Comparison of ENCODE assay signal across 24 mouse cellular contexts in genomic region chr4:87109331-87110059, GRCm38 (mm10).
A peak's percentile ranks its signal among the peaks of the same experiment; 100 is the strongest.
DNase-seq lines count a peak whose midpoint lies in the region; TF ChIP-seq lines count a peak whose summit lies in the region.
"Had no signal": no experiment of that assay in that cellular context is flagged by ENCODE, and none has a peak within 500 bp of the region (broad histone marks: within the 10 kb centered on the region; RNA-seq: fewer than 3 reads in every experiment).

No protein-coding gene starts in this region.

- DNase-seq in cerebellum, adult 9-10 months = peak; percentile 33
- no peak for DNase-seq in cerebellum, adult 8-10 months
- no peak for DNase-seq in layer of hippocampus, adult 2 months (ENCODE audit: low spot score in 2 of 2)
- DNase-seq in layer of hippocampus, adult 9-11 months = no peak
- DNase-seq in testis, postnatal 14 days (ENCODE audit: low spot score) = peak; percentile 8
- DNase-seq in testis, postnatal 10 days (ENCODE audit: low spot score) = no peak
- no peak for DNase-seq in kidney, adult 2 months
- DNase-seq: gastrocnemius, postnatal 10 days; kidney, adult 11 months; kidney, postnatal 25 days; liver, embryonic 13.5 days; lung, adult 18-20 months; lung, postnatal 10 days; right cerebral cortex, adult 18-20 months; spleen, adult 18-20 months; thymus, adult 2 months; thymus, postnatal 36 days had no signal

- H3K27me3 ChIP-seq in kidney, adult 2 months (replicated peaks; ENCODE audit: control insufficient read depth, insufficient read depth, low read length) = no peaks in the 10 kb centered on the region
- H3K27me3 ChIP-seq: hindbrain, embryonic 13.5 days; kidney, embryonic 15.5 days; limb, embryonic 15.5 days; liver, embryonic 13.5 days; neural tube, embryonic 12.5 days had no signal

- no peaks in the 10 kb centered on the region for H3K36me3 ChIP-seq in kidney, adult 2 months (ENCODE audit: control insufficient read depth, insufficient read depth, low read length)
- H3K36me3 ChIP-seq: hindbrain, embryonic 13.5 days; kidney, embryonic 15.5 days; limb, embryonic 10.5 days; limb, embryonic 15.5 days; liver, embryonic 13.5 days; neural tube, embryonic 12.5 days had no signal

- no peaks in the 10 kb centered on the region for H3K4me1 ChIP-seq in kidney, adult 2 months (ENCODE audit: control insufficient read depth, insufficient read depth, low read length)
- H3K4me1 ChIP-seq: hindbrain, embryonic 13.5 days; kidney, embryonic 15.5 days; limb, embryonic 10.5 days; limb, embryonic 15.5 days; liver, embryonic 13.5 days; neural tube, embryonic 12.5 days had no signal

- no peak for TF ChIP-seq POLR2A in kidney, adult 2 months (IDR thresholded peaks at IDR 0.05; ENCODE audit: low read depth, low read length)

- no peak; the same call in 1 of the 2 replicates for TF ChIP-seq CTCF in layer of hippocampus, adult 2 months (conservative IDR thresholded peaks at IDR 0.05)
- no peak for TF ChIP-seq CTCF in kidney, adult 2 months (conservative IDR thresholded peaks at IDR 0.05; ENCODE audit: insufficient read depth, insufficient read length, low read depth, low read length)

- 81% methylated on average over 8 of the region's 8 CpGs for WGBS in kidney, adult 2 months

- H3K27ac ChIP-seq in layer of hippocampus, adult 2 months = peak overlapping the region; percentile 64
- H3K27ac ChIP-seq in kidney, adult 2 months (ENCODE audit: insufficient read depth, low read depth, low read length) = no peak overlapping the region
- H3K27ac ChIP-seq: hindbrain, embryonic 13.5 days; kidney, embryonic 15.5 days; limb, embryonic 10.5 days; limb, embryonic 15.5 days; liver, embryonic 13.5 days; macrophage; neural tube, embryonic 12.5 days had no signal

- H3K4me3 ChIP-seq in layer of hippocampus, adult 2 months = no peak overlapping the region
- no peak overlapping the region for H3K4me3 ChIP-seq in kidney, adult 2 months (ENCODE audit: insufficient read depth, low read depth, low read length)
- H3K4me3 ChIP-seq: erythroblast, embryonic 14.5 days; hindbrain, embryonic 13.5 days; kidney, embryonic 15.5 days; limb, embryonic 10.5 days; limb, embryonic 15.5 days; liver, embryonic 13.5 days; neural tube, embryonic 12.5 days had no signal

Comparison
In these comparisons a context has a peak if more than half of its experiments do, and no peak if none do; other contexts are left out.
1. DNase-seq: peak in cerebellum, adult 9-10 months (single experiment) and testis, postnatal 14 days (single experiment); none in cerebellum, adult 8-10 months (single experiment), layer of hippocampus, adult 2 months (0 of 2), layer of hippocampus, adult 9-11 months (single experiment), testis, postnatal 10 days (single experiment) and kidney, adult 2 months (single experiment).